In genomic region chr6:83480019-83480655, GRCm38 (mm10) we compare ENCODE assay signal across 28 mouse cellular contexts. TPM values are rescaled to one million over a fixed set of nuclear protein-coding genes. Genes with fewer than 3 reads are reported as not detected.
DNase-seq lines count a peak whose midpoint lies in the region; ATAC-seq and TF ChIP-seq lines count a peak whose summit lies in the region.
"Had no signal": no experiment of that assay in that cellular context is flagged by ENCODE, and none has a peak within 500 bp of the region (broad histone marks: within the 10 kb centered on the region; RNA-seq: fewer than 3 reads in every experiment).

No protein-coding gene starts in this region.

- H3K36me3 ChIP-seq in kidney, embryonic 14.5 days (ENCODE audit: control insufficient read depth, insufficient read depth, low read length): peaks cover 39% of the 10 kb centered on the region
- H3K36me3 ChIP-seq in kidney, postnatal 0 days (ENCODE audit: insufficient read depth, low read length): peaks cover 18% of the 10 kb centered on the region
- peaks cover 19 to 47% of the 10 kb centered on the region in 2 experiments for H3K36me3 ChIP-seq in CH12.LX (replicated peaks in 1 of 2; ENCODE audit: control insufficient read depth in 1 of 2, insufficient read depth in 1 of 2, low read length in 1 of 2)
- no peaks in the 10 kb centered on the region for H3K36me3 ChIP-seq in splenic B cell, adult 2 months (ENCODE audit: control insufficient read depth, insufficient read depth, low read length, poor library complexity, severe bottlenecking)

- no peak for ATAC-seq in kidney, embryonic 14.5 days (ENCODE audit: low FRiP score, low TSS enrichment)
- no peak for ATAC-seq in kidney, postnatal 0 days (replicated peaks; ENCODE audit: low FRiP score, low read depth)
- no peak for ATAC-seq in megakaryocyte-erythroid progenitor cell, adult 5-6 weeks (replicated peaks; ENCODE audit: low FRiP score, low TSS enrichment, poor library complexity, severe bottlenecking)
- ATAC-seq: CD4-positive, CD25-positive, alpha-beta regulatory T cell, adult 4 months; forebrain, embryonic 13.5 days; forebrain, embryonic 16.5 days; hindbrain, postnatal 0 days had no signal

- no peak for TF ChIP-seq RAD21 in CH12.LX (IDR thresholded peaks at IDR 0.05; ENCODE audit: low read depth, low read length)

- TF ChIP-seq EP300 in CH12.LX (IDR thresholded peaks at IDR 0.05; ENCODE audit: low read length): no peak

- in situ Hi-C loops in CH12.LX (cut with MboI; ENCODE audit: low pct_ligation_motif_present, low pct_unique_long_range_greater_than_20kb, low sequenced_read_pairs): no loop called here

- H3K4me2 ChIP-seq in kidney, embryonic 14.5 days (replicated peaks; ENCODE audit: low read depth, low read length): no peak overlapping the region
- no peak overlapping the region for H3K4me2 ChIP-seq in kidney, postnatal 0 days (ENCODE audit: low read length)
- no peak overlapping the region for H3K4me2 ChIP-seq in CH12.LX (ENCODE audit: insufficient read depth, low read depth, poor library complexity, severe bottlenecking)
- H3K4me2 ChIP-seq: forebrain, embryonic 13.5 days; heart, embryonic 13.5 days; hindbrain, embryonic 14.5 days had no signal

- H3K4me1 ChIP-seq in kidney, embryonic 14.5 days (ENCODE audit: control insufficient read depth, insufficient read depth, low read length): 0 out of 2 replicates have a peak, but pooled peaks cover 7% of the 10 kb centered on the region
- H3K4me1 ChIP-seq in kidney, postnatal 0 days (replicated peaks; ENCODE audit: insufficient read depth, low read length): peaks cover 4% of the 10 kb centered on the region; the same call in 1 of the 2 replicates
- H3K4me1 ChIP-seq in CH12.LX (ENCODE audit: control insufficient read depth in 1 of 2, insufficient read depth in 2 of 2): peaks cover 19 to 70% of the 10 kb centered on the region in 2 experiments
- H3K4me1 ChIP-seq: forebrain, embryonic 10.5 days; forebrain, embryonic 13.5 days had no signal

- 0 out of 2 replicates have a peak overlapping the region, but pooled peaks have one; percentile 26 for H3K27ac ChIP-seq in kidney, embryonic 14.5 days (ENCODE audit: low read depth, low read length)
- 0 out of 2 replicates have a peak overlapping the region, but pooled peaks have one; percentile 58 for H3K27ac ChIP-seq in kidney, postnatal 0 days
- no peak overlapping the region for H3K27ac ChIP-seq in CH12.LX (ENCODE audit: insufficient read depth, low read depth)
- H3K27ac ChIP-seq: forebrain, embryonic 10.5 days; forebrain, embryonic 13.5 days; heart, adult 2 months; heart, embryonic 10.5 days; heart, embryonic 13.5 days; hindbrain, embryonic 14.5 days; hindbrain, postnatal 0 days had no signal

- no peak for DNase-seq in kidney, postnatal 14 days
- DNase-seq in kidney, postnatal 0 days (ENCODE audit: low spot score): no peak
- no peak for DNase-seq in kidney, postnatal 36 days
- no peak for DNase-seq in CH12.LX (ENCODE audit: extremely low read depth)
- peak; percentile 58 for DNase-seq in splenic B cell, adult 2 months (ENCODE audit: low read depth, low spot score)
- no peak for DNase-seq in thymus, postnatal 36 days
- DNase-seq: adrenal gland, adult 2 months; adrenal gland, postnatal 36 days; cerebellum, adult 18-20 months; cerebellum, adult 9-10 months; cerebellum, postnatal 14 days; gastrocnemius, postnatal 10 days; gastrocnemius, postnatal 36 days; heart, adult 2 months; heart, postnatal 14 days; heart, postnatal 4 days had no signal

- H3K9me3 ChIP-seq in kidney, embryonic 14.5 days (ENCODE audit: control insufficient read depth, low read length): no peaks in the 10 kb centered on the region
- H3K9me3 ChIP-seq in kidney, postnatal 0 days (replicated peaks; ENCODE audit: low read length): no peaks in the 10 kb centered on the region
- H3K9me3 ChIP-seq in CH12.LX (replicated peaks; ENCODE audit: low read length): no peaks in the 10 kb centered on the region
- H3K9me3 ChIP-seq: forebrain, embryonic 10.5 days; forebrain, embryonic 13.5 days; G1E; heart, embryonic 10.5 days; heart, embryonic 13.5 days had no signal

- H3K4me3 ChIP-seq in kidney, embryonic 14.5 days (ENCODE audit: low read length): no peak overlapping the region
- no peak overlapping the region for H3K4me3 ChIP-seq in kidney, postnatal 0 days (replicated peaks; ENCODE audit: low read depth, low read length)
- no peak overlapping the region for H3K4me3 ChIP-seq in CH12.LX (replicated peaks in 1 of 3; ENCODE audit: low read depth in 2 of 3, low read length in 2 of 3, poor library complexity in 1 of 3)
- H3K4me3 ChIP-seq: forebrain, embryonic 10.5 days; forebrain, embryonic 13.5 days; heart, adult 2 months; heart, embryonic 10.5 days; heart, embryonic 13.5 days had no signal

- no peak overlapping the region for H3K9ac ChIP-seq in kidney, embryonic 14.5 days (ENCODE audit: low read depth, low read length)
- no peak overlapping the region for H3K9ac ChIP-seq in kidney, postnatal 0 days (ENCODE audit: low read depth, low read length)
- H3K9ac ChIP-seq in CH12.LX (ENCODE audit: insufficient read depth, low read depth): no peak overlapping the region
- H3K9ac ChIP-seq: forebrain, embryonic 13.5 days; heart, embryonic 13.5 days; hindbrain, embryonic 14.5 days had no signal

- TF ChIP-seq POLR2A in CH12.LX (IDR thresholded peaks at IDR 0.05; ENCODE audit: low read depth, low read length): no peak

- no peak for TF ChIP-seq CTCF in kidney, postnatal 0 days (IDR thresholded peaks at IDR 0.05; ENCODE audit: low read depth)
- TF ChIP-seq CTCF in CH12.LX (conservative IDR thresholded peaks at IDR 0.05 in 1 of 2, IDR thresholded peaks at IDR 0.05 in 1 of 2; ENCODE audit: low read depth in 2 of 2, low read length in 2 of 2): no peak

- 78% methylated on average over 6 of the region's 6 CpGs for WGBS in kidney, embryonic 14.5 days
- WGBS in kidney, postnatal 0 days: 81% methylated on average over 6 of the region's 6 CpGs

- no peaks in the 10 kb centered on the region for H3K79me2 ChIP-seq in CH12.LX (replicated peaks; ENCODE audit: control insufficient read depth, extremely low read depth, insufficient read depth, poor library complexity, severe bottlenecking)

- H3K27me3 ChIP-seq in kidney, embryonic 14.5 days (ENCODE audit: control insufficient read depth, insufficient read depth, low read length): no peaks in the 10 kb centered on the region
- no peaks in the 10 kb centered on the region for H3K27me3 ChIP-seq in kidney, postnatal 0 days (ENCODE audit: insufficient read depth, low read length)
- H3K27me3 ChIP-seq in CH12.LX (replicated peaks): no peaks in the 10 kb centered on the region
- no peaks in the 10 kb centered on the region for H3K27me3 ChIP-seq in splenic B cell, adult 2 months (ENCODE audit: control insufficient read depth, insufficient read depth, low read length, poor library complexity, severe bottlenecking)
- H3K27me3 ChIP-seq: forebrain, embryonic 13.5 days; heart, embryonic 13.5 days had no signal

- dilution Hi-C loops in CH12.LX (cut with MboI; ENCODE audit: extremely low pct_ligation_motif_present, extremely low pct_unique_long_range_greater_than_20kb, low sequenced_read_pairs): no loop called here

TF ChIP-seq in CH12.LX, 34 proteins besides CTCF, POLR2A, EP300 and RAD21:
- TF ChIP-seq TBP (conservative IDR thresholded peaks at IDR 0.05; ENCODE audit: low read depth, low read length) (no peak), MAFK (IDR thresholded peaks at IDR 0.05; ENCODE audit: insufficient replicate concordance, low read length) (peak; percentile 73; the same call in 1 of the 2 replicates), CHD1 (IDR thresholded peaks at IDR 0.05; ENCODE audit: low read depth, low read length) (no peak), POLR2AphosphoS2 (IDR thresholded peaks at IDR 0.05; ENCODE audit: low read depth, low read length) (no peak), CHD2 (IDR thresholded peaks at IDR 0.05; ENCODE audit: low read length) (no peak)

RNA-seq across cellular contexts. Expression of gene Tet3, which starts 21.3 kb away (rescaled TPM):
- polyA plus RNA-seq in kidney, embryonic 14.5 days (2014; fragmentation: Nextera tagmentation; extraction: Ambion mirVana): 48.6 and 54.9 TPM in 2 replicates
- 32.3 and 33.0 TPM in 2 replicates for polyA plus RNA-seq in kidney, postnatal 0 days (2015; fragmentation: Nextera tagmentation; extraction: Ambion mirVana)
- total RNA-seq in CH12.LX (2012; rRNA removed) (5.6 and 8.2 TPM in 2 replicates), CH12.LX (2014; rRNA removed) (2.2 and 3.2 TPM in 2 replicates)
- 6.4 and 10.0 TPM in 2 replicates for polyA plus RNA-seq in CH12.LX (2012; ENCODE audit: insufficient read length, low read depth)
- 46.9 and 55.9 TPM in 2 replicates for total RNA-seq in megakaryocyte-erythroid progenitor cell, adult 5-6 weeks (2014; fragmentation: Nextera tagmentation)
- 12.6 and 13.5 TPM in 2 replicates for total RNA-seq in megakaryocyte-erythroid progenitor cell, adult 5-6 weeks (2017)

RNA-seq across cellular contexts. Expression of gene Dguok, which starts 26.6 kb away (rescaled TPM):
- polyA plus RNA-seq in kidney, embryonic 14.5 days (2014; fragmentation: Nextera tagmentation; extraction: Ambion mirVana): 69.3 and 78.2 TPM in 2 replicates
- polyA plus RNA-seq in kidney, postnatal 0 days (2015; fragmentation: Nextera tagmentation; extraction: Ambion mirVana): 73.0 and 75.5 TPM in 2 replicates
- 11.1 and 11.5 TPM in 2 replicates for total RNA-seq in CH12.LX (2012; rRNA removed)
- total RNA-seq in CH12.LX (2014; rRNA removed): 14.6 and 16.7 TPM in 2 replicates
- polyA plus RNA-seq in CH12.LX (2012; ENCODE audit: insufficient read length, low read depth): 8.0 and 8.7 TPM in 2 replicates
- 53.6 and 64.2 TPM in 2 replicates for total RNA-seq in megakaryocyte-erythroid progenitor cell, adult 5-6 weeks (2014; fragmentation: Nextera tagmentation)
- total RNA-seq in megakaryocyte-erythroid progenitor cell, adult 5-6 weeks (2017): 35.7 and 37.9 TPM in 2 replicates

RNA-seq across cellular contexts. Expression of gene Actg2, which starts 55.9 kb away (rescaled TPM):
- polyA plus RNA-seq in kidney, embryonic 14.5 days (2014; fragmentation: Nextera tagmentation; extraction: Ambion mirVana): 4.0 and 7.6 TPM in 2 replicates
- polyA plus RNA-seq in kidney, postnatal 0 days (2015; fragmentation: Nextera tagmentation; extraction: Ambion mirVana): 21.8 and 28.8 TPM in 2 replicates
- total RNA-seq in CH12.LX (2012; rRNA removed) (0.84 and 1.1 TPM in 2 replicates), CH12.LX (2014; rRNA removed) (1.6 and 1.8 TPM in 2 replicates)
- 4.0 and 5.6 TPM in 2 replicates for polyA plus RNA-seq in CH12.LX (2012; ENCODE audit: insufficient read length, low read depth)
- not detected in 2 replicates for total RNA-seq in megakaryocyte-erythroid progenitor cell, adult 5-6 weeks (2014; fragmentation: Nextera tagmentation)
- not detected in 2 replicates for total RNA-seq in megakaryocyte-erythroid progenitor cell, adult 5-6 weeks (2017)
- total RNA-seq: granulocyte monocyte progenitor cell, adult 5-6 weeks had no signal
- polyA plus RNA-seq: G1E had no signal
